Mouse (Mus musculus): Measurements from ENCODE around the gene Lrig3.

Lrig3 gene

GRCm38 (mm10) chr10:125965968-125966480, at the start of gene Lrig3:
TSS of gene Lrig3 (plus strand) at chr10:125966168.
- TF ChIP-seq POU5F1 (IDR thresholded peaks at IDR 0.05; ENCODE audit: borderline replicate concordance, low read length), result no peak
- no peak for TF ChIP-seq CTCF (conservative IDR thresholded peaks at IDR 0.05; ENCODE audit: low read length)
- TF ChIP-seq NANOG (IDR thresholded peaks at IDR 0.05; ENCODE audit: borderline replicate concordance, low read length), result no peak
- Histone ChIP-seq H3K36me3 (ENCODE audit: insufficient read depth, low read length) (no peaks in the 10 kb centered on the region), H3K9me3 (ENCODE audit: low read length) (no peaks in the 10 kb centered on the region), H3K4me1 (replicated peaks; ENCODE audit: low read depth, low read length) (peaks cover 48% of the 10 kb centered on the region), H3K4me3 (replicated peaks; ENCODE audit: low read length) (peak within 1 kb of the TSS; percentile 87), H3K27me3 (ENCODE audit: insufficient read depth, low read length) (no peaks in the 10 kb centered on the region)

- Histone ChIP-seq H3K27me3 (ENCODE audit: insufficient read depth, low read length) (peaks cover 7% of the 10 kb centered on the region; the same call in 1 of the 2 replicates), H3K36me3 (ENCODE audit: insufficient read depth, low read length) (no peaks in the 10 kb centered on the region)
- TF ChIP-seq POU5F1 (IDR thresholded peaks at IDR 0.05; ENCODE audit: borderline replicate concordance, low read length), result no peak
- no peak for TF ChIP-seq CTCF (conservative IDR thresholded peaks at IDR 0.05; ENCODE audit: low read length)
- TF ChIP-seq NANOG (IDR thresholded peaks at IDR 0.05; ENCODE audit: borderline replicate concordance, low read length), result no peak
Observed at GRCm38 (mm10) chr10:125916781-125917180, 49.2 kb upstream of the Lrig3 start.

GRCm38 (mm10) chr10:125917436-125917871, 48.5 kb upstream of the Lrig3 start:
- Histone ChIP-seq H3K27me3 (ENCODE audit: insufficient read depth, low read length) (peaks cover 7% of the 10 kb centered on the region; the same call in 1 of the 2 replicates), H3K36me3 (ENCODE audit: insufficient read depth, low read length) (no peaks in the 10 kb centered on the region), H3K4me1 (replicated peaks; ENCODE audit: low read depth, low read length) (peaks cover 13% of the 10 kb centered on the region), H3K4me3 (replicated peaks; ENCODE audit: low read length) (no peak overlapping the region), H3K9me3 (ENCODE audit: low read length) (no peaks in the 10 kb centered on the region)
- TF ChIP-seq NANOG (IDR thresholded peaks at IDR 0.05; ENCODE audit: borderline replicate concordance, low read length), result no peak
- TF ChIP-seq CTCF (conservative IDR thresholded peaks at IDR 0.05; ENCODE audit: low read length), result no peak
- no peak for TF ChIP-seq POU5F1 (IDR thresholded peaks at IDR 0.05; ENCODE audit: borderline replicate concordance, low read length)

More at GRCm38 (mm10) chr10:125916781-125917180, 49.2 kb upstream of the Lrig3 start:
- 0 out of 2 replicates have a peak overlapping the region, but pooled peaks have one; percentile 8 for H3K4me3 ChIP-seq (replicated peaks; ENCODE audit: low read length)
- peaks cover 13% of the 10 kb centered on the region for H3K4me1 ChIP-seq (replicated peaks; ENCODE audit: low read depth, low read length)
- no peaks in the 10 kb centered on the region for H3K9me3 ChIP-seq (ENCODE audit: low read length)

GRCm38 (mm10) chr10:125918994-125919393, 47.0 kb upstream of the Lrig3 start:
- Histone ChIP-seq H3K27me3 (ENCODE audit: insufficient read depth, low read length) (peaks cover 7% of the 10 kb centered on the region; the same call in 1 of the 2 replicates), H3K4me3 (replicated peaks; ENCODE audit: low read length) (no peak overlapping the region)
- no peak for TF ChIP-seq CTCF (conservative IDR thresholded peaks at IDR 0.05; ENCODE audit: low read length)
- TF ChIP-seq NANOG (IDR thresholded peaks at IDR 0.05; ENCODE audit: borderline replicate concordance, low read length), result no peak
- TF ChIP-seq POU5F1 (IDR thresholded peaks at IDR 0.05; ENCODE audit: borderline replicate concordance, low read length), result no peak

GRCm38 (mm10) chr10:125921654-125922446, 44.1 kb upstream of the Lrig3 start:
- H3K4me3 ChIP-seq (replicated peaks; ENCODE audit: low read length), result no peak overlapping the region
- no peaks in the 10 kb centered on the region for H3K36me3 ChIP-seq (ENCODE audit: insufficient read depth, low read length)
- no peak for TF ChIP-seq CTCF (conservative IDR thresholded peaks at IDR 0.05; ENCODE audit: low read length)
- no peak for TF ChIP-seq POU5F1 (IDR thresholded peaks at IDR 0.05; ENCODE audit: borderline replicate concordance, low read length)
- TF ChIP-seq NANOG (IDR thresholded peaks at IDR 0.05; ENCODE audit: borderline replicate concordance, low read length), result no peak
- peaks cover 7% of the 10 kb centered on the region; the same call in 1 of the 2 replicates for H3K27me3 ChIP-seq (ENCODE audit: insufficient read depth, low read length)
- H3K9me3 ChIP-seq (ENCODE audit: low read length), result no peaks in the 10 kb centered on the region
- peaks cover 6% of the 10 kb centered on the region for H3K4me1 ChIP-seq (replicated peaks; ENCODE audit: low read depth, low read length)

More at GRCm38 (mm10) chr10:125918994-125919393, 47.0 kb upstream of the Lrig3 start:
- no peaks in the 10 kb centered on the region for H3K36me3 ChIP-seq (ENCODE audit: insufficient read depth, low read length)
- peaks cover 13% of the 10 kb centered on the region for H3K4me1 ChIP-seq (replicated peaks; ENCODE audit: low read depth, low read length)
- no peaks in the 10 kb centered on the region for H3K9me3 ChIP-seq (ENCODE audit: low read length)

- H3K4me1 ChIP-seq (replicated peaks; ENCODE audit: low read depth, low read length), result no peaks in the 10 kb centered on the region
- no peak for TF ChIP-seq CTCF (conservative IDR thresholded peaks at IDR 0.05; ENCODE audit: low read length)
- TF ChIP-seq NANOG (IDR thresholded peaks at IDR 0.05; ENCODE audit: borderline replicate concordance, low read length), result no peak
- no peak for TF ChIP-seq POU5F1 (IDR thresholded peaks at IDR 0.05; ENCODE audit: borderline replicate concordance, low read length)
- H3K9me3 ChIP-seq (ENCODE audit: low read length), result no peaks in the 10 kb centered on the region
- no peaks in the 10 kb centered on the region for H3K27me3 ChIP-seq (ENCODE audit: insufficient read depth, low read length)
- H3K4me3 ChIP-seq (replicated peaks; ENCODE audit: low read length), result no peak overlapping the region
- H3K36me3 ChIP-seq (ENCODE audit: insufficient read depth, low read length), result no peaks in the 10 kb centered on the region
Observed at GRCm38 (mm10) chr10:125929961-125930360, 36.0 kb upstream of the Lrig3 start.

GRCm38 (mm10) chr10:125933388-125933787, 32.6 kb upstream of the Lrig3 start:
- TF ChIP-seq CTCF (conservative IDR thresholded peaks at IDR 0.05; ENCODE audit: low read length) (no peak), NANOG (IDR thresholded peaks at IDR 0.05; ENCODE audit: borderline replicate concordance, low read length) (no peak), POU5F1 (IDR thresholded peaks at IDR 0.05; ENCODE audit: borderline replicate concordance, low read length) (no peak)
- Histone ChIP-seq H3K27me3 (ENCODE audit: insufficient read depth, low read length) (no peaks in the 10 kb centered on the region), H3K4me3 (replicated peaks; ENCODE audit: low read length) (no peak overlapping the region), H3K9me3 (ENCODE audit: low read length) (no peaks in the 10 kb centered on the region), H3K36me3 (ENCODE audit: insufficient read depth, low read length) (no peaks in the 10 kb centered on the region), H3K4me1 (replicated peaks; ENCODE audit: low read depth, low read length) (peaks cover 8% of the 10 kb centered on the region)

GRCm38 (mm10) chr10:125934095-125934494, 31.9 kb upstream of the Lrig3 start:
- Histone ChIP-seq H3K4me1 (replicated peaks; ENCODE audit: low read depth, low read length) (peaks cover 15% of the 10 kb centered on the region), H3K36me3 (ENCODE audit: insufficient read depth, low read length) (no peaks in the 10 kb centered on the region), H3K27me3 (ENCODE audit: insufficient read depth, low read length) (no peaks in the 10 kb centered on the region), H3K9me3 (ENCODE audit: low read length) (no peaks in the 10 kb centered on the region), H3K4me3 (replicated peaks; ENCODE audit: low read length) (no peak overlapping the region)
- TF ChIP-seq CTCF (conservative IDR thresholded peaks at IDR 0.05; ENCODE audit: low read length) (no peak), POU5F1 (IDR thresholded peaks at IDR 0.05; ENCODE audit: borderline replicate concordance, low read length) (no peak), NANOG (IDR thresholded peaks at IDR 0.05; ENCODE audit: borderline replicate concordance, low read length) (no peak)

Measured in E14TG2a.4 (cell line).